Mouse (Mus musculus): ENCODE results near the gene Arl8a. TPM values are rescaled to one million over a fixed set of nuclear protein-coding genes. Genes with fewer than 3 reads are reported as not detected.

Gene Arl8a
- polyA plus RNA-seq, 1 experiment = 78.5 TPM

- TF ChIP-seq GATA1 (IDR thresholded peaks at IDR 0.05; ENCODE audit: low read length) = no peak
Measured at GRCm38 (mm10) chr1:135178863-135179262, 32.2 kb downstream of the Arl8a start.

GRCm38 (mm10) chr1:135180830-135181229 is 34.2 kb downstream of the Arl8a start:
- no peak for TF ChIP-seq GATA1 (IDR thresholded peaks at IDR 0.05; ENCODE audit: low read length)

GRCm38 (mm10) chr1:135181275-135181674 is 34.7 kb downstream of the Arl8a start:
- no peak for TF ChIP-seq GATA1 (IDR thresholded peaks at IDR 0.05; ENCODE audit: low read length)

GRCm38 (mm10) chr1:135181880-135182623 is 35.4 kb downstream of the Arl8a start:
- TF ChIP-seq GATA1 (IDR thresholded peaks at IDR 0.05; ENCODE audit: low read length) = no peak

- TF ChIP-seq GATA1 (IDR thresholded peaks at IDR 0.05; ENCODE audit: low read length) = no peak
Measured at GRCm38 (mm10) chr1:135182975-135183374, 36.4 kb downstream of the Arl8a start.

- TF ChIP-seq GATA1 (IDR thresholded peaks at IDR 0.05; ENCODE audit: low read length) = no peak
Measured at GRCm38 (mm10) chr1:135183448-135183847, 36.8 kb downstream of the Arl8a start.

- no peak for TF ChIP-seq GATA1 (IDR thresholded peaks at IDR 0.05; ENCODE audit: low read length)
Measured at GRCm38 (mm10) chr1:135183941-135184570, 37.4 kb downstream of the Arl8a start.

- TF ChIP-seq GATA1 (IDR thresholded peaks at IDR 0.05; ENCODE audit: low read length) = no peak
Measured at GRCm38 (mm10) chr1:135185936-135186335, 39.3 kb downstream of the Arl8a start.

- TF ChIP-seq GATA1 (IDR thresholded peaks at IDR 0.05; ENCODE audit: low read length) = no peak
Measured at GRCm38 (mm10) chr1:135186427-135186826, 39.8 kb downstream of the Arl8a start.

GRCm38 (mm10) chr1:135188197-135188596 is 41.6 kb downstream of the Arl8a start:
- TF ChIP-seq GATA1 (IDR thresholded peaks at IDR 0.05; ENCODE audit: low read length) = no peak

- TF ChIP-seq GATA1 (IDR thresholded peaks at IDR 0.05; ENCODE audit: low read length) = no peak
Measured at GRCm38 (mm10) chr1:135189186-135189585, 42.6 kb downstream of the Arl8a start.

GRCm38 (mm10) chr1:135195907-135196440 is 49.4 kb downstream of the Arl8a start:
- no peak for TF ChIP-seq GATA1 (IDR thresholded peaks at IDR 0.05; ENCODE audit: low read length)

GRCm38 (mm10) chr1:135198412-135198811 is 51.8 kb downstream of the Arl8a start:
- no peak for TF ChIP-seq GATA1 (IDR thresholded peaks at IDR 0.05; ENCODE audit: low read length)

- no peak for TF ChIP-seq GATA1 (IDR thresholded peaks at IDR 0.05; ENCODE audit: low read length)
Measured at GRCm38 (mm10) chr1:135199014-135199819, 52.6 kb downstream of the Arl8a start.

GRCm38 (mm10) chr1:135200400-135200799 is 53.8 kb downstream of the Arl8a start:
- TF ChIP-seq GATA1 (IDR thresholded peaks at IDR 0.05; ENCODE audit: low read length) = no peak
